Mouse (Mus musculus) embryonic facial prominence, embryonic 13.5 days (tissue): Measurements from ENCODE around the gene Ric8b. TPM values are rescaled to one million over a fixed set of nuclear protein-coding genes. Genes with fewer than 3 reads are reported as not detected.

Source experiments
- ATAC-seq: fragments of 200-750 bp; cut with Nextera tagmentation; 2 replicates; pipeline ENCODE4 v1.8.0; 2017; ENCODE audit warnings: low read depth; ENCODE audit not compliant: insufficient number of reproducible peaks, insufficient read depth, low FRiP score, low TSS enrichment
- H3K27ac ChIP-seq: fragments of 300-500 bp; sonication (generic); 2 replicates; pipeline ENCODE4 v1.5.1; 2015; ENCODE audit warnings: moderate library complexity, mild to moderate bottlenecking, inconsistent platforms
- H3K27me3 ChIP-seq: fragments of 300-500 bp; sonication (generic); 2 replicates; pipeline ENCODE4 v1.6.1; 2015; ENCODE audit warnings: mild to moderate bottlenecking, inconsistent platforms
- H3K36me3 ChIP-seq: fragments of 300-500 bp; sonication (generic); 2 replicates; pipeline ENCODE4 v1.6.1; 2015; ENCODE audit warnings: mild to moderate bottlenecking, inconsistent platforms
- H3K4me1 ChIP-seq: fragments of 300-500 bp; sonication (generic); 2 replicates; pipeline ENCODE4 v1.6.1; 2015; ENCODE audit warnings: inconsistent platforms
- H3K4me2 ChIP-seq: fragments of 300-500 bp; sonication (generic); 2 replicates; pipeline ENCODE4 v1.6.1; 2015; ENCODE audit warnings: moderate library complexity, mild to moderate bottlenecking, inconsistent platforms
- H3K4me3 ChIP-seq: fragments of 300-500 bp; sonication (generic); 2 replicates; pipeline ENCODE4 v1.5.1; 2015; ENCODE audit warnings: mild to moderate bottlenecking, inconsistent platforms
- H3K9ac ChIP-seq: fragments of 300-500 bp; sonication (generic); 2 replicates; pipeline ENCODE4 v1.6.1; 2015; ENCODE audit warnings: mild to moderate bottlenecking, inconsistent platforms
- H3K9me3 ChIP-seq: fragments of 300-500 bp; sonication (generic); 2 replicates; pipeline ENCODE4 v1.6.1; 2016; ENCODE audit warnings: inconsistent platforms
- WGBS: fragments of 180-500 bp; shearing (Covaris S2); methylation state at CpG from one replicate; pipeline ENCODE4 v1.1.7; 2015; ENCODE audit warnings: mixed read lengths; 5-methylcytosine and 5-hydroxymethylcytosine counted together
- polyA plus RNA-seq: library from polyadenylated mRNA; unstranded; fragments of >200 nt; fragmentation: Nextera tagmentation; extraction: Ambion mirVana; gene quantifications from 2 replicates; pipeline ENCODE4 v1.2.1, GENCODE M21; 2015

The Ric8b gene
- polyA plus RNA-seq, 1 experiment from 2014 or later, result 23.0 TPM

DNA sequence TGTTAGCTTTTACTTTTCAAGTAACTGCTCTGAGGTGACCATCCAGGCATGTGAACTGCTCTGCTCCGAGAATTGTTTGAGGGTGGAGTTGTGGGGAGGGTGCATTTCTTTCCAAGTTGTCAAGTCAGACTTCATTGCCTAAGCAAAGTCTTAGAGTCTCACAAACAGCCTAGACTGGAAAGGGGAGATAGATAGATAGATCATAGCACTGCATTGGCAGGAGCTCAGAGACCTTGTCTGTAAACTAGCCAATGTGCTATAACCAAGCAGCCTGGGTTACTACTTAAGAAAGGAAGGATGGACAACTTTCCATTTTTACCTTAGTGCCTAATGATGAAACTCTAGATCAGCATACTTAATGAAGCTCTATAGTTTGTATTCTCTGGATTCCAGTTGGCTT lies 22.9 kb downstream of the Ric8b start:
- H3K36me3 ChIP-seq, result 0 out of 2 replicates have a peak, but pooled peaks cover 14% of the 10 kb centered on the region
- no peak overlapping the region for H3K4me2 ChIP-seq
- no peak overlapping the region for H3K4me3 ChIP-seq
- 66% methylated on average over 1 of the region's 1 CpGs for WGBS
- H3K9ac ChIP-seq, result no peak overlapping the region
- no peak for ATAC-seq
- H3K9me3 ChIP-seq, result no peaks in the 10 kb centered on the region
- no peaks in the 10 kb centered on the region for H3K27me3 ChIP-seq
- no peak overlapping the region for H3K27ac ChIP-seq
- peaks cover 23% of the 10 kb centered on the region for H3K4me1 ChIP-seq

GRCm38 (mm10) chr10:84945692-84946091 lies 28.3 kb downstream of the Ric8b start:
- WGBS, result 94% methylated on average over 3 of the region's 3 CpGs
- ATAC-seq, result no peak
- 0 out of 2 replicates have a peak, but pooled peaks cover 8% of the 10 kb centered on the region for H3K4me1 ChIP-seq
- H3K36me3 ChIP-seq, result peaks cover 25% of the 10 kb centered on the region
- no peak overlapping the region for H3K4me2 ChIP-seq
- H3K4me3 ChIP-seq, result no peak overlapping the region
- no peaks in the 10 kb centered on the region for H3K27me3 ChIP-seq
- H3K9me3 ChIP-seq, result no peaks in the 10 kb centered on the region
- H3K9ac ChIP-seq, result no peak overlapping the region
- H3K27ac ChIP-seq, result no peak overlapping the region

GRCm38 (mm10) chr10:84948970-84949683 lies 31.7 kb downstream of the Ric8b start:
- Histone ChIP-seq H3K36me3 (peaks cover 32% of the 10 kb centered on the region), H3K27me3 (no peaks in the 10 kb centered on the region), H3K4me2 (no peak overlapping the region), H3K27ac (no peak overlapping the region), H3K4me3 (no peak overlapping the region), H3K9ac (no peak overlapping the region), H3K9me3 (no peaks in the 10 kb centered on the region), H3K4me1 (0 out of 2 replicates have a peak, but pooled peaks cover 5% of the 10 kb centered on the region)
- ATAC-seq, result no peak
- 72% methylated on average over 8 of the region's 8 CpGs for whole genome bisulfite sequencing

DNA sequence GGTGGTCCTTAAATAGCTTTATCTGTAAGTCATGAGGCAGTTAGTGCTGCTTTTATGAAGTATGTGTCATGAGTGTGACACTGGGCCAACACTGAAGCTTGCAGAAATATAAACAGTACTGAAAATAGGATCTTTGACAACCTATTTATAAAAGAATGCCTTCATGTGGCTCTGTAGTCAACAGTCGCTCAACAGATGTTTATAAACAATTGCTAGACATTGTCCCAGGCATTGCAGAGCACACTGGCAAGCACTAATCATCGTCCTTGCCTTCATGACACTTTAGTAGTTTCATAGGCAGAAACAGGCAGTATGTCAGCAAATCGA lies 32.2 kb downstream of the Ric8b start:
- Histone ChIP-seq H3K36me3 (peaks cover 32% of the 10 kb centered on the region), H3K4me2 (no peak overlapping the region), H3K4me3 (no peak overlapping the region), H3K4me1 (0 out of 2 replicates have a peak, but pooled peaks cover 5% of the 10 kb centered on the region), H3K9me3 (no peaks in the 10 kb centered on the region), H3K27ac (no peak overlapping the region), H3K27me3 (no peaks in the 10 kb centered on the region), H3K9ac (no peak overlapping the region)
- WGBS, result 87% methylated on average over 3 of the region's 3 CpGs
- ATAC-seq, result no peak

GRCm38 (mm10) chr10:84950384-84950783 lies 33.0 kb downstream of the Ric8b start:
- Histone ChIP-seq H3K4me3 (no peak overlapping the region), H3K4me1 (0 out of 2 replicates have a peak, but pooled peaks cover 5% of the 10 kb centered on the region), H3K9ac (no peak overlapping the region), H3K27ac (no peak overlapping the region), H3K36me3 (peaks cover 27% of the 10 kb centered on the region), H3K4me2 (no peak overlapping the region), H3K27me3 (no peaks in the 10 kb centered on the region), H3K9me3 (no peaks in the 10 kb centered on the region)
- WGBS, result 80% methylated on average over 4 of the region's 4 CpGs
- no peak for ATAC-seq

- Histone ChIP-seq H3K4me3 (no peak overlapping the region), H3K36me3 (peaks cover 17% of the 10 kb centered on the region), H3K9ac (no peak overlapping the region), H3K27ac (no peak overlapping the region), H3K9me3 (no peaks in the 10 kb centered on the region), H3K27me3 (no peaks in the 10 kb centered on the region), H3K4me1 (0 out of 2 replicates have a peak, but pooled peaks cover 5% of the 10 kb centered on the region), H3K4me2 (no peak overlapping the region)
- ATAC-seq, result no peak
- 92% methylated on average over 10 of the region's 10 CpGs for WGBS
Observed at GRCm38 (mm10) chr10:84954236-84954635, 36.8 kb downstream of the Ric8b start.

GRCm38 (mm10) chr10:84956173-84956572 lies 38.8 kb downstream of the Ric8b start:
- no peak overlapping the region for H3K9ac ChIP-seq
- H3K4me3 ChIP-seq, result no peak overlapping the region
- no peak overlapping the region for H3K27ac ChIP-seq
- 75% methylated on average over 4 of the region's 4 CpGs for WGBS
- H3K9me3 ChIP-seq, result no peaks in the 10 kb centered on the region
- H3K4me1 ChIP-seq, result no peaks in the 10 kb centered on the region
- no peak overlapping the region for H3K4me2 ChIP-seq
- ATAC-seq, result no peak
- peaks cover 20% of the 10 kb centered on the region for H3K36me3 ChIP-seq
- no peaks in the 10 kb centered on the region for H3K27me3 ChIP-seq

DNA sequence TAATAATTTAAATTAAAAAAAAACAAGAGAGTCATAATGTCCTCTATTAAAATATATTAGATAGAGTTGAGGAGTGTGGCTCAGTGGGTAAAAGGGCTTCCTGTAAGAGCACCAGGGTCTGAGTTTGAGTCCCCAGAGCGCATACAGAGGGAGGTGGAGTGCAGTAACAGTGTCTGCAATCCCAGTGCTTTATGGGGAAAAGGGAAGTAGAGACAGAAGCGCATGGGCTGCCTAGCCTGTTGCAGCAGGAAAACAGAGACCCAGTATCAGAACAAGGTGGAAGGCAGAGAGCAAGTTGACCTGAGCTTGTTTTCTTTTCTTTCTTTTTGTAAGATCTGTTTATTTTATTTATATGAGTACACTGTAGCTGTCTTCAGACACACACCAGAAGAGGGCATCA lies 41.2 kb downstream of the Ric8b start:
- H3K9me3 ChIP-seq, result no peaks in the 10 kb centered on the region
- no peak overlapping the region for H3K9ac ChIP-seq
- peaks cover 27% of the 10 kb centered on the region for H3K36me3 ChIP-seq
- H3K27ac ChIP-seq, result no peak overlapping the region
- no peak overlapping the region for H3K4me2 ChIP-seq
- no peaks in the 10 kb centered on the region for H3K27me3 ChIP-seq
- no peaks in the 10 kb centered on the region for H3K4me1 ChIP-seq
- no peak for ATAC-seq
- H3K4me3 ChIP-seq, result no peak overlapping the region
- WGBS, result 93% methylated on average over 2 of the region's 2 CpGs

DNA sequence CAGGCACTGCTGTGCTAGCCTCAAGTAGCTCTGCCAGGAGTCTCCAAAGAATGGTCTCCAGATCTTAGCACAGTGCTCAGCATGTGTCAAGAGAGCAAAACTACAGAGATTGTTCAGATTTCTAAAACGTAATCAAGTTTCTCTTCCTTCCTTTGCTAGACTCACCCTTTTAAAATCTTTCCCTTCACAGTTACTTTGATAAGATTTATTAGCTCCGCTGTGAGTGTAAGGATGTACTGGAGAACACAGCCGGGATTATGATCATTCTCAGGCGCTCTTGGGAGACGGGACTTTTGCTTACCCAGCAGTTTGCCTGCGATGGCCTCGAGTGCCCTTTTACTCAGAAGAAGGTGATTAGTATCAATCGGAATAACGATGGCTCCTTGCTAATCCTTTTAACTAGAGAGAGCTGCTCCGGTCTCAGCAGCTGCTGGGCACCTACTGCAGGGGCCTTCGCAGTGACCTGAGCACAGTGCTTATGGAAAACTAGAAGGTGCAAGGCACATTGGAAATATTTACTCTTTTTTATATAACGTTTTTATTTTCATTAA lies 43.0 kb downstream of the Ric8b start:
- H3K27me3 ChIP-seq, result no peaks in the 10 kb centered on the region
- H3K4me3 ChIP-seq, result no peak overlapping the region
- no peaks in the 10 kb centered on the region for H3K4me1 ChIP-seq
- H3K9me3 ChIP-seq, result no peaks in the 10 kb centered on the region
- ATAC-seq, result no peak
- 56% methylated on average over 12 of the region's 12 CpGs for WGBS
- H3K4me2 ChIP-seq, result no peak overlapping the region
- no peak overlapping the region for H3K9ac ChIP-seq
- peaks cover 34% of the 10 kb centered on the region for H3K36me3 ChIP-seq
- H3K27ac ChIP-seq, result no peak overlapping the region

- Histone ChIP-seq H3K4me2 (no peak overlapping the region), H3K27me3 (no peaks in the 10 kb centered on the region), H3K27ac (no peak overlapping the region), H3K9me3 (no peaks in the 10 kb centered on the region), H3K9ac (no peak overlapping the region), H3K36me3 (peaks cover 34% of the 10 kb centered on the region), H3K4me3 (no peak overlapping the region), H3K4me1 (no peaks in the 10 kb centered on the region)
- ATAC-seq, result no peak
- WGBS, result 82% methylated on average over 5 of the region's 5 CpGs
Observed at GRCm38 (mm10) chr10:84963126-84963525, 45.7 kb downstream of the Ric8b start.

DNA sequence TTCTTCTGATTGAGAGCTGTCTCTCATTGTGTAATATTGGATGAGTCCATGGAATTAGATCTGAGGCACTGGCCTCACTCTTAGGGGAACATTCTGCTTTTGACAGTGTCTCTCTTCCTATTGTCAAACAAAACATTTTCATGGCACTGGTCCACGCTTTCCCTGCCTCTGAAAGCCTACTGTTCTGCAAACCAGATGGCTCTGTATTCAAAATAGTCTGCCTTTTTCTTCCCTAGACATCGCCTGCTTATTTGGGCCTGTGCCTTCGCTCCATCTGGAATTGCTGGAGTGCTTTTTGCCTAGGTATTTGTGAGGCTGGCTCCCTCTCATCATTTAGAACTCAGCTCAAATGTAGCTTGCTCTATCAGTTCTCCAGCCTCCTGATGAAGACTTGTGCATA lies 46.3 kb downstream of the Ric8b start:
- Histone ChIP-seq H3K27me3 (no peaks in the 10 kb centered on the region), H3K4me1 (no peaks in the 10 kb centered on the region; the same call in 1 of the 2 replicates), H3K9ac (no peak overlapping the region), H3K9me3 (no peaks in the 10 kb centered on the region), H3K36me3 (peaks cover 31% of the 10 kb centered on the region), H3K4me2 (no peak overlapping the region), H3K4me3 (no peak overlapping the region), H3K27ac (no peak overlapping the region)
- no peak for ATAC-seq
- 71% methylated on average over 3 of the region's 3 CpGs for WGBS

DNA sequence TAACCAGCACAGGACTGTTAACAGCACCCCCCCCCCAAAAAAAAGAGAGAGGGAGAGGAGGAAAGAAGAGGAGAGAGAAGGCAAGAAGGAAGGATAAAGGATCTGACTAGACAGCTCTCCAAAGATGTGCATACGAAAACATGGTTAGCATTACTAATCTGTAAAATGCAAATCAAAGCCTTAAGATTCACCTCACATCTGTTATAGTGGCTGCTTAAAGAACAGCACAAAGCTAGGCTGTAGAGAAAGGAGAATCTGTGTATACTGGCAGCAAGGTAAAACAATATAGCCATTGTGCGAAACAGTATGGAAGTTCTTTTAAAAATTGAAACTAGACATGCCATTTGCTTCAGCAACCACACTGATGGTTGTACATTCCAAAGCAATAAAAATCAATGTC lies 49.1 kb downstream of the Ric8b start:
- H3K4me2 ChIP-seq, result no peak overlapping the region
- 81% methylated on average over 2 of the region's 2 CpGs for WGBS

More for the DNA sequence above, 49.1 kb downstream of the Ric8b start:
- peaks cover 40% of the 10 kb centered on the region for H3K36me3 ChIP-seq
- H3K4me3 ChIP-seq, result no peak overlapping the region
- H3K27me3 ChIP-seq, result no peaks in the 10 kb centered on the region
- H3K9me3 ChIP-seq, result no peaks in the 10 kb centered on the region
- ATAC-seq, result no peak
- H3K9ac ChIP-seq, result no peak overlapping the region
- no peaks in the 10 kb centered on the region; the same call in 1 of the 2 replicates for H3K4me1 ChIP-seq
- H3K27ac ChIP-seq, result no peak overlapping the region
